Mouse (Mus musculus) liver, embryonic 12.5 days (tissue): ENCODE measurements around the gene A830031A19Rik. TPM values are rescaled to one million over a fixed set of nuclear protein-coding genes. Genes with fewer than 3 reads are reported as not detected.

ENCODE experiments used
- ATAC-seq: fragments of 200-750 bp; cut with Nextera tagmentation; 2 replicates; pipeline ENCODE4 v1.8.0; 2017; ENCODE audit warnings: moderate number of reproducible peaks, mild to moderate bottlenecking, moderate library complexity
- H3K27ac ChIP-seq: fragments of 300-500 bp; sonication (generic); 2 replicates; pipeline ENCODE4 v1.5.1; 2016; ENCODE audit warnings: mild to moderate bottlenecking
- H3K27me3 ChIP-seq: fragments of 300-500 bp; sonication (generic); replicated peaks from 2 replicates; pipeline ENCODE4 v1.6.1; 2016; ENCODE audit warnings: mild to moderate bottlenecking, moderate library complexity
- H3K36me3 ChIP-seq: fragments of 300-500 bp; sonication (generic); 2 replicates; pipeline ENCODE4 v1.6.1; 2016; ENCODE audit warnings: mild to moderate bottlenecking, moderate library complexity
- H3K4me1 ChIP-seq: fragments of 300-500 bp; sonication (generic); 2 replicates; pipeline ENCODE4 v1.6.1; 2016
- H3K4me2 ChIP-seq: fragments of 300-500 bp; sonication (generic); 2 replicates; pipeline ENCODE4 v1.6.1; 2016; ENCODE audit warnings: mild to moderate bottlenecking, moderate library complexity
- H3K4me3 ChIP-seq: fragments of 300-500 bp; sonication (generic); 2 replicates; pipeline ENCODE4 v1.5.1; 2016; ENCODE audit warnings: mild to moderate bottlenecking, moderate library complexity
- H3K9ac ChIP-seq: fragments of 300-500 bp; sonication (generic); 2 replicates; pipeline ENCODE4 v1.6.1; 2016; ENCODE audit warnings: mild to moderate bottlenecking, moderate library complexity
- H3K9me3 ChIP-seq: fragments of 300-500 bp; sonication (generic); replicated peaks from 2 replicates; pipeline ENCODE4 v1.6.1; 2016; ENCODE audit warnings: mild to moderate bottlenecking, moderate library complexity
- WGBS: fragments of 180-500 bp; shearing (Covaris S2); methylation state at CpG from one replicate; pipeline ENCODE4 v1.1.7; 2016; ENCODE audit not compliant: insufficient replicate concordance; 5-methylcytosine and 5-hydroxymethylcytosine counted together
- polyA plus RNA-seq: library from polyadenylated mRNA; unstranded; fragments of >200 nt; fragmentation: Nextera tagmentation; extraction: Ambion mirVana; gene quantifications from 2 replicates; pipeline ENCODE4 v1.2.1, GENCODE M21; 2016

Gene A830031A19Rik
- polyA plus RNA-seq, 1 experiment from 2014 or later, result not detected

- H3K4me1 ChIP-seq, result peaks cover 30% of the 10 kb centered on the region
- peak overlapping the region; percentile 87; the same call in 1 of the 2 replicates for H3K9ac ChIP-seq
- 1% methylated on average over 18 of the region's 18 CpGs for WGBS
- H3K27ac ChIP-seq, result no peak overlapping the region
- peaks cover 32% of the 10 kb centered on the region for H3K27me3 ChIP-seq
- H3K4me2 ChIP-seq, result peak overlapping the region; percentile 97
- ATAC-seq, result no peak
- no peaks in the 10 kb centered on the region for H3K36me3 ChIP-seq
- peak overlapping the region; percentile 76 for H3K4me3 ChIP-seq
- H3K9me3 ChIP-seq, result no peaks in the 10 kb centered on the region
Observed at GRCm38 (mm10) chr11:24074021-24074591, 748 bp downstream of the A830031A19Rik start.

- Histone ChIP-seq H3K9me3 (no peaks in the 10 kb centered on the region), H3K4me2 (no peak overlapping the region), H3K27ac (no peak overlapping the region), H3K27me3 (peaks cover 73% of the 10 kb centered on the region), H3K9ac (no peak overlapping the region), H3K4me1 (0 out of 2 replicates have a peak, but pooled peaks cover 5% of the 10 kb centered on the region), H3K4me3 (no peak overlapping the region), H3K36me3 (no peaks in the 10 kb centered on the region)
- 48% methylated on average over 4 of the region's 4 CpGs for WGBS
- no peak for ATAC-seq
Observed at GRCm38 (mm10) chr11:24065313-24065712, 9.5 kb downstream of the A830031A19Rik start.

GRCm38 (mm10) chr11:24064221-24064620, 10.6 kb downstream of the A830031A19Rik start:
- Histone ChIP-seq H3K27ac (no peak overlapping the region), H3K4me3 (no peak overlapping the region), H3K4me2 (no peak overlapping the region), H3K27me3 (peaks cover 77% of the 10 kb centered on the region), H3K4me1 (0 out of 2 replicates have a peak, but pooled peaks cover 5% of the 10 kb centered on the region), H3K9ac (no peak overlapping the region), H3K36me3 (no peaks in the 10 kb centered on the region), H3K9me3 (no peaks in the 10 kb centered on the region)
- WGBS, result 54% methylated on average over 6 of the region's 6 CpGs
- no peak for ATAC-seq

GRCm38 (mm10) chr11:24062495-24063096, 12.3 kb downstream of the A830031A19Rik start:
- no peak for ATAC-seq
- H3K4me3 ChIP-seq, result no peak overlapping the region
- no peak overlapping the region for H3K4me2 ChIP-seq
- H3K9ac ChIP-seq, result no peak overlapping the region
- H3K4me1 ChIP-seq, result 0 out of 2 replicates have a peak, but pooled peaks cover 5% of the 10 kb centered on the region
- H3K9me3 ChIP-seq, result no peaks in the 10 kb centered on the region
- WGBS, result 41% methylated on average over 9 of the region's 9 CpGs
- peaks cover 77% of the 10 kb centered on the region for H3K27me3 ChIP-seq
- no peaks in the 10 kb centered on the region for H3K36me3 ChIP-seq
- no peak overlapping the region for H3K27ac ChIP-seq

GRCm38 (mm10) chr11:24061819-24062218, 13.0 kb downstream of the A830031A19Rik start:
- Histone ChIP-seq H3K27ac (no peak overlapping the region), H3K4me1 (0 out of 2 replicates have a peak, but pooled peaks cover 5% of the 10 kb centered on the region), H3K9ac (no peak overlapping the region), H3K4me3 (no peak overlapping the region), H3K36me3 (no peaks in the 10 kb centered on the region), H3K9me3 (no peaks in the 10 kb centered on the region), H3K4me2 (peak overlapping the region; percentile 37), H3K27me3 (peaks cover 81% of the 10 kb centered on the region)
- no peak for ATAC-seq
- 4% methylated on average over 14 of the region's 14 CpGs for WGBS

GRCm38 (mm10) chr11:24060428-24060827, 14.4 kb downstream of the A830031A19Rik start:
- Histone ChIP-seq H3K4me1 (0 out of 2 replicates have a peak, but pooled peaks cover 5% of the 10 kb centered on the region), H3K27me3 (peaks cover 72% of the 10 kb centered on the region), H3K4me3 (no peak overlapping the region), H3K36me3 (no peaks in the 10 kb centered on the region), H3K9ac (no peak overlapping the region), H3K27ac (no peak overlapping the region), H3K4me2 (peak overlapping the region; percentile 34), H3K9me3 (no peaks in the 10 kb centered on the region)
- 13% methylated on average over 5 of the region's 5 CpGs for WGBS
- no peak for ATAC-seq

GRCm38 (mm10) chr11:24059137-24059536, 15.7 kb downstream of the A830031A19Rik start:
- no peaks in the 10 kb centered on the region for H3K9me3 ChIP-seq
- WGBS, result 13% methylated on average over 1 of the region's 1 CpGs

GRCm38 (mm10) chr11:24052882-24053281, 22.0 kb downstream of the A830031A19Rik start:
- Histone ChIP-seq H3K27ac (no peak overlapping the region), H3K36me3 (no peaks in the 10 kb centered on the region), H3K9me3 (no peaks in the 10 kb centered on the region), H3K27me3 (peaks cover 32% of the 10 kb centered on the region), H3K4me2 (no peak overlapping the region), H3K4me1 (peaks cover 8% of the 10 kb centered on the region; the same call in 1 of the 2 replicates), H3K4me3 (no peak overlapping the region), H3K9ac (no peak overlapping the region)
- ATAC-seq, result no peak
- 58% methylated on average over 6 of the region's 6 CpGs for WGBS

More at GRCm38 (mm10) chr11:24059137-24059536, 15.7 kb downstream of the A830031A19Rik start:
- H3K4me3 ChIP-seq, result no peak overlapping the region
- no peaks in the 10 kb centered on the region for H3K36me3 ChIP-seq
- H3K4me2 ChIP-seq, result no peak overlapping the region
- 0 out of 2 replicates have a peak, but pooled peaks cover 5% of the 10 kb centered on the region for H3K4me1 ChIP-seq
- H3K27me3 ChIP-seq, result peaks cover 66% of the 10 kb centered on the region
- no peak overlapping the region for H3K27ac ChIP-seq
- no peak for ATAC-seq
- no peak overlapping the region for H3K9ac ChIP-seq

GRCm38 (mm10) chr11:24050032-24050757, 24.7 kb downstream of the A830031A19Rik start:
- peaks cover 8% of the 10 kb centered on the region; the same call in 1 of the 2 replicates for H3K4me1 ChIP-seq
- no peak for ATAC-seq
- 62% methylated on average over 11 of the region's 11 CpGs for WGBS
- H3K27me3 ChIP-seq, result peaks cover 27% of the 10 kb centered on the region; the same call in 1 of the 2 replicates
- H3K9ac ChIP-seq, result no peak overlapping the region
- peak overlapping the region; percentile 69 for H3K4me2 ChIP-seq
- H3K4me3 ChIP-seq, result no peak overlapping the region
- no peak overlapping the region for H3K27ac ChIP-seq
- no peaks in the 10 kb centered on the region for H3K9me3 ChIP-seq
- no peaks in the 10 kb centered on the region for H3K36me3 ChIP-seq

GRCm38 (mm10) chr11:24049226-24050031, 25.4 kb downstream of the A830031A19Rik start:
- no peaks in the 10 kb centered on the region for H3K9me3 ChIP-seq
- peak overlapping the region; percentile 69 for H3K4me2 ChIP-seq
- ATAC-seq, result peak; percentile 47; the same call in 1 of the 2 replicates
- no peak overlapping the region for H3K27ac ChIP-seq
- peak overlapping the region; percentile 55 for H3K9ac ChIP-seq
- H3K27me3 ChIP-seq, result peaks cover 27% of the 10 kb centered on the region; the same call in 1 of the 2 replicates
- no peaks in the 10 kb centered on the region for H3K36me3 ChIP-seq
- 4% methylated on average over 28 of the region's 28 CpGs for WGBS
- H3K4me3 ChIP-seq, result peak overlapping the region; percentile 53
- peaks cover 8% of the 10 kb centered on the region; the same call in 1 of the 2 replicates for H3K4me1 ChIP-seq

GRCm38 (mm10) chr11:24044025-24044424, 30.8 kb downstream of the A830031A19Rik start:
- H3K36me3 ChIP-seq, result no peaks in the 10 kb centered on the region
- H3K27ac ChIP-seq, result no peak overlapping the region
- no peak overlapping the region for H3K9ac ChIP-seq
- no peaks in the 10 kb centered on the region for H3K9me3 ChIP-seq
- H3K4me3 ChIP-seq, result no peak overlapping the region
- WGBS, result 62% methylated on average over 6 of the region's 6 CpGs
- H3K27me3 ChIP-seq, result peaks cover 9% of the 10 kb centered on the region; the same call in 1 of the 2 replicates
- H3K4me1 ChIP-seq, result no peaks in the 10 kb centered on the region
- H3K4me2 ChIP-seq, result no peak overlapping the region
- no peak for ATAC-seq
